8 mouse cellular contexts compared by ENCODE assay signal in genomic region chr12:83950493-83950839, GRCm38 (mm10). TPM values are rescaled to one million over a fixed set of nuclear protein-coding genes. Genes with fewer than 3 reads are reported as not detected.
DNase-seq lines count a peak whose midpoint lies in the region; ATAC-seq and TF ChIP-seq lines count a peak whose summit lies in the region.

Gene Riox1 (plus strand): TSS chr12:83950608.

- H3K4me2 ChIP-seq in hindbrain, postnatal 0 days (ENCODE audit: low read depth, low read length), result peak within 1 kb of the TSS; percentile 69

- H3K9me3 ChIP-seq in hindbrain, postnatal 0 days (ENCODE audit: low read length), result no peaks in the 10 kb centered on the region

- intact Hi-C loops in gastrocnemius, adult 2 months (cut with DNase I), result loop anchor here (2.0 kb wide), 1 partner anchor 28 kb away; no protein-coding TSS in a partner anchor
- intact Hi-C loops in left cerebral cortex, adult 2 months (cut with DNase I), result loop anchor here (2.0 to 5.0 kb wide), 2 partner anchors 28 to 233 kb away; no protein-coding TSS in a partner anchor

- peak within 1 kb of the TSS; percentile 93 for H3K27ac ChIP-seq in gastrocnemius, adult 2 months
- H3K27ac ChIP-seq in hindbrain, postnatal 0 days, result peak within 1 kb of the TSS; percentile 79
- peak within 1 kb of the TSS; percentile 84 for H3K27ac ChIP-seq in left cerebral cortex, adult 2 months

- WGBS in hindbrain, postnatal 0 days, result 1% methylated on average over 37 of the region's 37 CpGs

- H3K4me1 ChIP-seq in hindbrain, postnatal 0 days (ENCODE audit: insufficient read depth, low read length), result peaks cover 9% of the 10 kb centered on the region

- no peaks in the 10 kb centered on the region for H3K27me3 ChIP-seq in hindbrain, postnatal 0 days (ENCODE audit: insufficient read depth, low read length)

- peak within 1 kb of the TSS; percentile 97 for H3K4me3 ChIP-seq in gastrocnemius, adult 2 months
- peak within 1 kb of the TSS; percentile 80 for H3K4me3 ChIP-seq in hindbrain, postnatal 0 days (ENCODE audit: low read length)
- peak within 1 kb of the TSS; percentile 72 for H3K4me3 ChIP-seq in left cerebral cortex, adult 2 months

- no peaks in the 10 kb centered on the region for H3K36me3 ChIP-seq in hindbrain, postnatal 0 days (ENCODE audit: insufficient read depth, low read length)

- peak within 1 kb of the TSS; percentile 80 for H3K9ac ChIP-seq in hindbrain, postnatal 0 days (replicated peaks; ENCODE audit: low read length)

- peak; percentile 80 for ATAC-seq in common myeloid progenitor, adult 5-6 weeks (replicated peaks; ENCODE audit: low read depth, poor library complexity, severe bottlenecking)
- peak; percentile 95 for ATAC-seq in hindbrain, postnatal 0 days
- ATAC-seq in megakaryocyte, adult 5-6 weeks (ENCODE audit: poor library complexity, severe bottlenecking), result peak; percentile 77

- no peak for TF ChIP-seq CTCF in gastrocnemius, adult 2 months (IDR thresholded peaks at IDR 0.05)
- peak; percentile 10; the same call in 1 of the 2 replicates for TF ChIP-seq CTCF in hindbrain, postnatal 0 days (IDR thresholded peaks at IDR 0.05; ENCODE audit: low read depth)
- no peak for TF ChIP-seq CTCF in left cerebral cortex, adult 2 months (IDR thresholded peaks at IDR 0.05)

- peak; percentile 50 for DNase-seq in WW6 (ENCODE audit: low read depth, low spot score)
- DNase-seq in gastrocnemius, adult 2 months, result peak; percentile 91
- DNase-seq in hindbrain, postnatal 0 days (ENCODE audit: low spot score), result peak; percentile 95
- DNase-seq in left cerebral cortex, adult 2 months (ENCODE audit: extremely low spot score in 1 of 2, low spot score in 2 of 2), result peak; percentile 87 to 88
- DNase-seq in right cerebral cortex, adult 2 months (ENCODE audit: low spot score in 2 of 2), result peak; percentile 85
- peak; percentile 73 for DNase-seq in urinary bladder, postnatal 25 days (ENCODE audit: low spot score)

RNA-seq across cellular contexts. Expression of gene Riox1, which starts in this region (rescaled TPM):
- total RNA-seq in common myeloid progenitor, adult 5-6 weeks (2017), result 15.2 and 16.7 TPM in 2 replicates
- 1 to 10 TPM; 3.3 to 4.2 TPM for total RNA-seq in gastrocnemius, adult 2 months (2021)
- total RNA-seq in hindbrain, postnatal 0 days (2014; rRNA removed), result 28.8 and 35.2 TPM in 2 replicates
- 8.7 and 11.3 TPM in 2 replicates for polyA plus RNA-seq in hindbrain, postnatal 0 days (2015; fragmentation: Nextera tagmentation; extraction: Ambion mirVana)
- 10 to 100 TPM; 18.5 to 18.8 TPM for total RNA-seq in left cerebral cortex, adult 2 months (2021)
- total RNA-seq in megakaryocyte, adult 5-6 weeks (2015), result 10.1 and 11.2 TPM in 2 replicates
- total RNA-seq in megakaryocyte, adult 5-6 weeks (2017), result 10.1 and 13.4 TPM in 2 replicates

Comparison
In these comparisons a context has a peak if more than half of its experiments do, and no peak if none do; other contexts are left out.
1. Peak in every context shown above with its lines: DNase-seq, ATAC-seq, H3K4me3 ChIP-seq and H3K27ac ChIP-seq.